Mouse (Mus musculus): ENCODE results near the gene Mgat4e.
"Not testable (repeated sequence)": the region's sequence is repeated elsewhere in the genome, so short reads cannot be mapped to it uniquely, and the experiment has no call there.

The Mgat4e gene

DNA sequence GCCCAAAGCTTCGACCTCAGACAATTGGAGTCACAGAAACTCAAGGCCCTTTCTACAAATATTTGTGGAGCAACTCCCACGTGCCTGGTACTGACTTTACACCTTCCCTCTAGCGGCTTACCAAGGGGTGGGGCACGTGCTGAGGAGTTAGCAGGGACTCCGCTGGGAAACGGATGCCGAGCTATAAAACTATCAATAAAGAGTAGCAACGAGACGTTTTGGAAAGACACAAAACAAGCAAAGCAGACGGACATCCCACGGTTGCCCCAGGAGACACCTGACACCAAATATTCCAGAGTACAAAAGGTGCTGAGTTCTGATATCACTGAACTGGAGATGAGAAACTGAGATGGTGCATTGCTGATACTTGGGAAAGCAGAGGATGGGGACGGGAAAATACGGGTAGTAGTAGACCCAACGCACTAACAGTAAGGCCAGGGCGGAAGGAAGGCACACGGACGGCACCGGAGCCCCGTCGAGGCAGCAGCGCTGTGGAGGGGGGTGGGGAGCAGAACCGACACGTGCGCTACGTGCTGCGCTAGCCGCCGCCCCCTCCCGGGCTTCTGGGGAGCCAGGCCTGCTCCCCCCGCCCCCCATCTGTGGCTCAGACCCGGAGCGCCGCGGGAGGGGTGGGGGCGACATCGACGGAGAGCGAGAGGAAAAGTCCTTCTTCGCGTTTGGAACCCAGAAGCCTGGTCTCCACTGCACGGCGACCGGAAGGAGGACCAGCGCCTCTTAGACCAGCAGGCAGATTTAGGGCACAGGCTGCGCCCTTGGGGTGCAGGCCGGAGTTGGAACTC, 6.6 kb upstream of the Mgat4e start:
- peak; percentile 63 to 79 for DNase-seq

DNA sequence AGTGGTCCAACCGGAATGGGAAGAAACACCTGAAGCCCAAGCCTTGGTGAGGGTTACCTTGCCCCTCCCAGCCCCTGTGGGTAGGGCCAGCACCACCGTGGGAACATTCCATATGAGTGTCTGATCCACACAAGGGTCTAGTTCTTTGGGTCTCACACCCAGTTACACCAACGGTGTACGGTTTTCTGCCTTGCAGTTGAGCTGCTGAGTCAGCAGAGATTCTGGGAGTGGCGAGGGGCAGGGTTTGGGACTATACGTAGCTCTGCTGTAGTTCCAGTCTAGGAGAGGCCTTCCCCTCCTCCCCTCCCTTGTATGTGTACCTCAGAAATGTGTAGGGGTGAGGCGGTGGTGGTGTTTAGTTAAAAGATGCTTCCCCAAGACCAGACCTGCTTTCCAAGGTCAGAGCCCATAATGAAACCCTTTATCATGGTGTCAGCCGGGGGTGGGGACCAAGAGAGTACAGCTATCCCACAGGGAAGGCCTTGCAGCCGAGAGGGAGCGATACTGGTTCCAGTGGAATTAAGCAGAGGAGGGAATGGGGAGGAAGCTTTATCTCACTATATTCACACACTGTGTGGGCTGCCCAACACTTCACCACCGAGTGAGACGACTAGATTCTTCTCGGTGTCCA, 5.9 kb upstream of the Mgat4e start:
- peak; percentile 53 to 69 for DNase-seq

DNA sequence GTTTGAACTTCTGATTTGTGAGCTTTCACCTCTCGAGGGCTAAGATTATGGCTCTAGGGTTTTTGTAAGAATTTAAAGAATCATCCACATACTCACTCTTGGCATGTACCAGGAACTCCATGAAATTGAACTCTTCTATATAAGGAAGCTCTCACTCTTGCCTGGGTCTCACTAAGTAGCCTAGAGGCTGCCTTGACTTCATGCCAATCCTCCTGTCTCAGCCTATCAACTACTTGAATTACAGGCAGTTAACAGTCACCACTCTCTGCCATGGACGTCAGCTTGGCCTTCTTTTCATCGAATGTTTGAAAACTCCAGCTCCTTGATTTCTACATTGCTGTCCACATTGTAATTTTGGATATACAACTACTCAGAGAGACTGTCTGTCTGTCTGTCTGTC, 2.9 kb upstream of the Mgat4e start:
- DNase-seq = no peak

DNA sequence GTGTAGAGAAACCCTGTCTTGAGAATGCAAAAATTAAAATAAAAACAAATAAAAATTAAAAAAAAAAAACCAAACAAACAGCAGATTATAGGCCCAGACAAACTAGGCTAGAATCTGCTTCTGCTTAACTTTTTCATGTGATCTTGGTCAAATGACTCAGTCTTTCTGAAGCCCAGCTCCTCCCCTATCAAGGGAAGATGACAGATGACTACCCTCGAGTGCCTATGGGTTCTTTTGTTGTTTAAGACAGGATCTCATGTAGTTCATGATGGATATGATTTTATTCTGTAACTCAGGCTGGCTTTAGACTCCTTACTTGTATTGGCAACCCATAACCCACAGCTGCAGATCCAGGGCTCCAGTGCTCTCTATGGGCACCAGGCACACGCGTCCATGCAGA, 2.4 kb upstream of the Mgat4e start:
- no peak for DNase-seq

DNA sequence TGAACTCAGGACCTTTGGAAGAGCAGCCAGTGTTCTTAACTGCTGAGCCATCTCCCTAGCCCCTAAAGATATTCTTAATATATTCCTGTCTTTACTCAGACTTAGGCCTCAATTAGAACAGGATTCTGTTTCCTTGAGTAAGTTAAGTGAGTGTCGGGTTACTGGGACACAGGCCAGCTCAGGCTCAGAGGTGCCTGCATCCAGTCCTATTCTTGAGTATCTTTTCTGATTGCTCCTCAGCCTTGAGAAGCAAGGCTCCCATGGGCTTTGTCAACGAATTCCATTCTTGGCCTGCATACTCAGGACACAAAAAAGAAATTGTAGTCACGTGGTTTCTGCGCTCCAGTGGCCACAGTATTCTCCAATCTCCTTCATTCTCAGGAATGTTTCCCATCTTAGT, 1.3 kb downstream of the Mgat4e start:
- no peak for DNase-seq

DNA sequence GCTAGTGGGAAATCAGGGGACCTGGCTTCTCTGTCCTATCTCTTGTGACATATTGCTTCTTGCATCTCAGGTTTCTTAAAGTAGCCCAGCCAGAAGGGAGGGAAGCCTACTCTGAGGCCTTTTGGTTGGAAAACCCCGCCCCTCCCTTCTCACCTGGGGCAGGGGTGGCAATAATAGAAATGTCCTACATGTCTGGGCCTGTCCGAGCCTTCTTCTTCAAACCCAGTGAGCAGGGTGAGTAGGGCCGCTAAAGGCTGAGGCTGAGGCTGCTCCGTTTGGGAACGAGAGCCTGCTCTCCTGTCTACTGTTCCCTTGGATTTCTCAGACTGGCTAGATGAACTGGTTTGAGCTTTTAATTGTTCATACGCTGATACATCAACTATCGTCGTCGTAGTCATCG, 8.9 kb downstream of the Mgat4e start:
- DNase-seq = no peak

DNA sequence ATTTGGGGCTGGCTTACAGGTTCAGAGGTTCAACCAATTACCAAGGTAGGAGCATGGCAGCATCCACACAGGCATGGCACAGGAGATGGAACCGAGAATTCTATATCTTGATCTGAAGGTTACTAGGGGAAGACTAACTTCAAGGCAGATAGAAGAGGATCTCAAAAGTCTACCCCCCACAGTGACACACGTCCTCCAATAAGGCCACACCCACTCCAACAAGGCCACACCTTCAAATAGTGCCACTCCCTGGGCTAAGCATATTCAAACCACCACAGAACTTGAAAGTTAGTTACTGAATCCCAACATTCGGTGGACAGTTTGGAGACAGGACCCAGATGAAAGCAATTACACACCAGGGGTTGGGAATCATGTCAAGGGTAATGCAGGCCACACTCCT, 14.0 kb downstream of the Mgat4e start:
- DNase-seq = no peak

DNA sequence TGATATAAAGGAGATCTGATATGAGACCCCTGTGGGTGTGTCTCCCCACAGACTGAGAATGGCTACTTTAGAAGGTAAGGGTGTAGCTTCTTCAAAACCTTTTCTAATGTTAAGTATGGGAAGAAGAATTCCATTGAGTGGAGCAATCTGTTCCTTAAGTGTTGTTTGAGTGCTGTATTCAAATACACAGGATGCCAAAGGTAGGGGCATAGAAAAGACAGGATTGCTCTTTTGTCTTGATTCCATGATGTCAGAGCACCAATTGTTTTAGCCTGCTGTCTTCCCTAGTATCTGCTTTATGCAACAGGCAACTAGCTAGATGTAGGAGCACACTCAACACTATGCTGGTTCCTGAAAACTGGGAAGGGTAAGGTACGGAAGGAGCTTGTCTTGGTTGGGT, 14.4 kb downstream of the Mgat4e start:
- no peak for DNase-seq

DNA sequence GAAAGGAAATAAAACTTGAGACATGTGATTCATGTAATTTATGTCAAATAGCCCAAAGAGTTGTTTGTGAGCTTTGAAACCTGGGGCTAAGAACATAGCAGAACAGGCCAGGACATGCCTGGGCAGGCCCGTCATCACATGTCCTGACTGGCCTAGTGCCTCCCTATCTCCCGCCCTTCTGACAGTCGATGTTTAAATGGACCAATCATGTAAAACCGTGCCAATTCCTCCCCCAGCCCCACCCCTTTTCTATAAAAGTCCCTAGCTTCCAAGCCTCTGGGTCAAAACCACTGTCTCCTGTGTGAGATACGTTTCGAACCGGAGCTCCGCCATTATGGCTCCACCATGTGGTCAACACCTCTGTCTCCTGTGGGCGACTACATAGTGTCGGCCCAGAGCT, 15.8 kb downstream of the Mgat4e start:
- DNase-seq = not testable (repeated sequence)

DNA sequence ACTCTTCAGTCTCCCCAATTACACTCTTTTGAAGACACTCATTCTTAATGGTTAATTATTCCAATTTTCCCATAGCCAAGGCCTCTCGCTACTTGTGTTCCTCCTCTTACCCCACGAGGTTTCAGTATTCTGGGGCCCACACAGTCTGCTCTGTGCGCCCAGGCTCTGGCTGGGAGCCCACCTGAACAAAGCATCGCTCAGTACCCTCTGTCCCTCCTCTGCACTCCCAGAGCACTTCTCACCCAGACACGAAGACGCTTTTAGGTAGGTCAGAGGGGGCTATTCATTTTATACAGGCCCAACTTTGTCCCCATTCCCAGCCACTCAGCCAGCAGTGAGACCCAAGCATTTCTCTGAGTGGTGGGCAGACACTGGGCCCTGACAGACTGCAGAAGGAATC, 18.9 kb downstream of the Mgat4e start:
- no peak for DNase-seq

DNA sequence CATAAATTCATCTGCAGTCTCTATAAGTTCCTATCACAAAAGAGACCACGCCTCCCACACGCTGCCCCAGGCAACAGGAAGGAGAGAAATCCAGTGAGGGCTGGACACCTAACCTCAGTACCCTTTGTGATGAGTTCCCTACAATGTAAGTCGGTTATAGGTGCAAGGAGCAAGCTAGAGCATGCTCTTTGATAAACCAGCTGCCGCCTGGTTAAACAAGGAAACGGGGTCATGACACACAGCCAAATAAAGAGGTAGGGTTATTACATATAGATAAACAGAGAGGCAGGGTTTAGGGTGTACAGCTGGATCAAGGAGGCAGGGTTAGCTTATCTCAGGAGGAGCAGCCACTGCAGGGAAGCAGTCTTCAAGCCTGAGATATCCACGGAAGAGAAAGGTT, 22.7 kb downstream of the Mgat4e start:
- no peak for DNase-seq

DNA sequence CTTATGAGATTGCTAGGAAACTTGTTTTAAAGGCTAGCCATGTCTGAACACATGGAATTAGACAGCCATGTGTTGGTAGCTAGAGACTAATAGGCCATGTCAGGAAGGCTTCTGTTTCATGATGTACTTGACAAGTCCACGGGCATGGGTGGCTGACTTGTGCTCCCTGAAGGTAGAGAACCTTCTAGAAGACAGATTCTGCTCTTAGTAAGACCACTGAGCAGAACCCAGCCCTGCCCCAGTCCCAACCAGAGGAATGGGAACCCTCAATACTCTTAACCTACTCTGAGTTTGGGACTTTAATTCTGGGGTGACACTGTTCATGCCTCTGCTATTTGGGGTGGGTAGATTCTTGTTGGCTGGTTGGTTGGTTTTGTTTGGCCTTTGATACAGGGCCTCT, 24.5 kb downstream of the Mgat4e start:
- no peak for DNase-seq

DNA sequence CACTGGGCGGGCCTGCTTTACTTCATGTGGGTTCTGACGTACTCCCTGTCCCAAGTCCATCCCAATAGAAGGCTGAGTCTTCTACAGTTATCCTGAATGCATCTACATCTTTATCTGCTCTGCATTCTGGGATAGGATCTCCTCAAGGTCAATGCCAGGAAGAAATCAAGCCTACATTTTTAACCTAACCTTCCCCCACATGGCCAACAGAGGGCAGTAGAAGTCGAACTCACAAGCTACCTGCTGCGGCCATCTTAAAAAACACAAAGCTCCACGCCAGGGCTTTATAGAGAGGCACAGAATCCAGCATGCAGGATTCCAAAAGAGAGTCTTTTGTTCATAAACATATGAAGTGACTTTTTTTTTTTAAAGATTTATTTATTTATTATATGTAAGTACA, 25.1 kb downstream of the Mgat4e start:
- DNase-seq = peak in 1 of 2 experiments; percentile 40

DNA sequence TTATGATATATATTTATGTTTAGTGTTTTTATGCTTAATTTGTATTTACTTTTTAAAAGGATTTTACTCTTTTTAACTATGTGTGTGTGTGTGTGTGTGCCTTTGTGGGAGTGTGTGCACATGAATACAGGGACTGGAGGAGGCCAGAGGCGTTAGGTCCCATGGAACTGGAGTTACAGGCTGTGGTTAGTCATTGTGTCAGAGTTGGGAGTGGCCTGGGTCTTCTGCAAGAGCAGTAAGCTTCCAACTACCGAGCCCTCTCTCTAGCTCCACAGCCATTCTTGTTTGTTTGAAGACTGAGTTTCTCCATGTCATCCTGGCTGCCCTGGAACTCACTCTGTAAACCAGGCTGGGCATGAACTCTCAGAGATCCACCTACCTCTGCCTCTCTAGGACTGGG, 27.2 kb downstream of the Mgat4e start:
- DNase-seq = no peak

DNA sequence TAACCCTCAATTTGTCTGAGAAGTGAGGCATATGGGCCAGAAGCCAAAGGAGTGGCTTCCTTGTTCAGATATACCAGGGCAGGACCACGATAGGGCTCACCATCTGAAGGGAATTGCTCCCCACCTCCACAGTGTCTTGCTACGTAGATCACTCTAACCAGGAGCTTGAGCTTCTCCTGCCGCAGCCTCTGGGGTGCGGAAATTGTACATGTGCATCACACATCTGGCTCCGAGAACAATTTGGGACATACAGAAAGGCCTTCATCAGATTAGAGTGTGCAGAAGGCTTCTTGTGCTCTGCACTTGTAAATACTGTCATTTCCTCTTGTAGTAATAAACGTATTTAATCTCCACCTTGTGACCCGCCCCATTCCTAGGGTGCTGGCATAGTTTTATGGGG, 28.3 kb downstream of the Mgat4e start:
- DNase-seq = no peak

DNA sequence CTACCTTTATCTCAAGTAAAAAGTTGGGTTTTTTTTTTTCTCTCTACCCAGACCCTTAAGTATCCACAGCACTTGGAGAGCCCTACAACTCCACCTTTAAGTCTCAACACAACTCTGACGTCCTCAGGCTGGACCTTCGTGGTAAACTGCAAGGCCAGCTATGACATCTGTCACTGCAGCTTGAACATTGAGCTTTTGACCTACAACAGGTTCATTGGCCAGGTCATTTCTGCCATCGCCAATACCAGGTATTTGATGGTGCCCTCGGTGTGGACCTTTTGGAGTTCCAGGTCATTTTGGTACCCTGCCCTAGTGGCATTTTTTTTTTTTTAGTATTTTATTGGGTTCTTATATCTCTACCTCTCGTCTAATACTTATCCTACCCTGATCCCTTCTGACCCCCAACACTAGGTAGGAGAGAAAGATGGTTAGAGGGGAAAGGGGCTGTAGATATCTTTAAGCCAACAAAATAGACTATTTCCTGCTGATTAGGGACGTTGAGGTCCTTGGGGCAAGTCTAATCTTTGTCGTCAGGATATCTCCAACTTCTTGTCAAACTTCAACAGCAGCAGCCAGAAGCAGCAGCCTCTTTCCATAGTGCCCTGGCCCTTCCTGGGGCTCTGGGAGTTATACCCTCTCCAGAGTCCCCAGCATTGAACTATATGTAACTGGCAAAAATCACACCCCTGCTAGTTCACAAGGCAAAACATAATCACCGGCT, 29.3 kb downstream of the Mgat4e start:
- no peak for DNase-seq

DNA sequence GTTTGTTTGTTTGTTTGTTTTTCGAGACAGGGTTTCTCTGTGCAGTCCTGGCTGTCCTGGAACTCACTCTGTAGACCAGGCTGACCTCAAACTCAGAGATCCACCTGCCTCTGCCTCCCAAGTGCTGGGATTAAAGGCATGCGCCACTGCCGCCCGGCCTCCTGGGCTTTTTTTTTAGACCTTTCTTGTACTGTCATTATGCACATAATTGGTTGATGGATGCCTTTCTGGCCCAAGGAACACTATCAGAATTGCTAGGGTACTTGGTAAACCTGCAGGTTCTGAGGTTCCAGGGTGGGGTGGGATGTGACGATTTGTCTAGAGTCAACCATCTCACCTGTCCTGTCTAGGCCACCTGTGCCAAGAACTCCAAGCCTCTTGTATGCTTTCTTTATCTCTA, 30.3 kb downstream of the Mgat4e start:
- not testable (repeated sequence) for DNase-seq

DNA sequence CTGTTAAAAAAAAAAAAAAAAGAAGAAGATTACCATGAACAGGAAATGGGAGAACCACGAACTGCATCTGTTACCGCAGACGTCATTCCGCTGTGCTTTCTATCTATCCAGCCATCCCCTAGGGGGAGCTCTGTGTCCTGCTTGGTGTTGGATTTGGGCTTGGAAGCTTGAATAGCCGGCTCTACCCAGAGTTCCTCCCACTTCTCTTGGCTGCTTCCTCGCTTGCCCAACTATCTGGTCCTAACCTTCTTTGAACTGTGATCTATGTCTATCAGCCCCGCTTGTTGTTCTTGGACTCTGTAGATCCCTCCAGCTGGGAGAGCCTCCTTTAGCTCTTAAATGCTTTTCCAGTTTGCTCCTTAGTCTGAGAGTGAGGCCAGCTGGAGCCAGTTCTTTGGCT, 30.8 kb downstream of the Mgat4e start:
- DNase-seq = peak; percentile 85 to 89

DNA sequence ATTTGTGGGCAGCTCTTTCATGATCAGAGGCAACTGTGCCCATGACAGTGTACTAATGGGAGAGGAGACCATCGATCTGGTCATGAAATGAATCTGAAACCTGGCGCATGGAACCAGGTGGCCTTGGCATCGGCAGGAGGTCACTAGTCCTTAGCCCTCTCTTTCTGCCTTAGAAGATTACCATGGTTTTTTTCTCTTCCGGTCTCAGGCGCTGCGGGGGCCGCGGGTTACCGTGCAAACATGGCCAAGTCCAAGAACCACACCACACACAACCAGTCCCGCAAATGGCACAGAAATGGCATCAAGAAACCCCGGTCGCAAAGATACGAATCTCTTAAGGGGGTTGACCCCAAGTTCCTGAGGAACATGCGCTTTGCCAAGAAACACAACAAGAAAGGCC, 31.6 kb downstream of the Mgat4e start:
- not testable (repeated sequence) for DNase-seq

DNA sequence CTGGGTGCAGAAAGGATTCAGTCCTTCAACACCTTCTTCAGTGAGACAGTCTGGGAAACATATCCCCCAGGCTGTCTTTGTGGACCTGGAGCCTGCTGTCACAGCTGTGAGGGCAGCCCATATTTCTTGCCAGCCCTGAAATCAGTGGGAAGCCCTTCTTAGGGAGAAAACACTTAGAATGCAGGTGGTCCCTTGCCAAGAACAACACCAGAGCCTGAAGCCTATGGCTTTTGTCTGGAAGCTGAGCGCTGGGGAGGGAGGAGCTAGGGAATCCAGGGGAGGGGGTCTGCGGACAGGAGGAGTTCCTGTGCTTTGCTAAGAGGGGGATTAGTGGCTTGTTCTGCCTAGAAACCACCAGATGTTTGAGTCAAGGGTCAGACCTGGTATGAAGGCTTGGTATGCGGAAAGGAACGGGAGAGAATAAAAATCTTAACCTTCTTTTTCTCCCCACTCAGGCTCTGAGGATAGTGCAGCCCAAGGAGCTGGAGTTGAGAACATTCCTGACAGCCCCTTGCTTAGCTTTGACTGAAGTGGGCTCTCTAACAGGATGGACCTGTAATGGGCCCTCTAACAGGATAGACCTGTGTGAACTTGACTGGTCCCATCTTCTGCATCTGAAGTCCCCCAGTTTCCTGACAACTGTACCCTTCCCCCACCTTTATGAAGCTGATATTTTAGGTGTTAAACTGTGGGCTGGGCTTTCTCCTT, 32.8 kb downstream of the Mgat4e start:
- DNase-seq = peak; percentile 18 to 71

DNA sequence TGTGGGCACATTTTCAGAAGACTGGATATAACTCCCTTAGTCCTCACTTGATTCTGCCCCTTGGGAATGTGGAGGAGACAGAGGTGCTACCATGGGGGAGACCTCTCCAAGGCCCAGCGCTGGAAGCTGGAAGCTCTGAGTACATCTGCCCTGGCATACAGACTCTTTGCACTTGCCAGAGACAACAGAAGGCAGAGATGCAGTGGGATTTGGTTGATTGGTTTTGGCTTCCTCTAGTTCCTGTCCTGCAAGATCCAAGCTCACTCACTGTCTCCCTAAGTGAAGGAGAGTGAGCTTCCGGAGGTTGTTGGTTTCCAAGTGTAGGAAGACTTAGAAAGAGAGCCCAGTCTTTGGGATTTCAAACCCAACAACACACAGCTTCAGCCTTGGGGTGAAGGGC, 33.6 kb downstream of the Mgat4e start:
- DNase-seq = no peak

DNA sequence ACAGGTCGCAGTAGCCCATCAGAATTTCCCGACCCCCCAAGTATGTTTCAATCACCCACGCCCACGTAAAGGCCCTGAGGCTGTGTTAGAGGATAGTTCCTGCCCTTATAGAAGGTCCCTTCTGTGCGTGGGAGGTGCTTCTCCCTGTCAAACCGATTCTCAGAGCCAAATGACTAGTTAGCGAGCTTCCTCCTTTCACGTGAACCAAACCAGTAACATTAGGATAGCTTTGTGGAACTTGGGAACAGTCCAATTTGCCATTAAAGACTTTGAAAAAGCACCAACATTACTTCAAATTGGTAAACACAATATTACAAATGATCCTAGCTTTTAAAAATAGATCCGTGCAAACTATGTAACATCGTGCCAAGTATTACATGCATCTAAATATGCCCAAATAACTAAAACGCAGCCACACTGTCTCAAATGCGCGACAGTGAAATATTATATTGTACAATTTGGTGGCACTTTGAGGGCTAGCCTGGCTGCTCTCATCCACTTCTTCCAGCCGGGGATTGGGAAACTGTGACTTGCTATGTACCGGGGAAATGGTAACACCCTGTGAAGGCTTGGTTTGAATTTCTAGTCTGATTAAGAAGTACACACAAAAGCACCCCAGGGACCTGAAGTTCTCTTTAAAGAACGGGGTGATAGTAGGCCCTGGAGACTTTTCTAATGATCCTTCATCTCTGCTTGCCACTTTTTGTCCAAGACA, 35.4 kb downstream of the Mgat4e start:
- peak; percentile 18 to 40 for DNase-seq
